Mouse (Mus musculus): ENCODE results near the gene Slc44a2. TPM values are rescaled to one million over a fixed set of nuclear protein-coding genes. Genes with fewer than 3 reads are reported as not detected.
A peak's percentile ranks its signal among the peaks of the same experiment; 100 is the strongest.

Slc44a2 gene
- polyA plus RNA-seq, 1 experiment from 2014 or later, result 74.1 TPM

DNA sequence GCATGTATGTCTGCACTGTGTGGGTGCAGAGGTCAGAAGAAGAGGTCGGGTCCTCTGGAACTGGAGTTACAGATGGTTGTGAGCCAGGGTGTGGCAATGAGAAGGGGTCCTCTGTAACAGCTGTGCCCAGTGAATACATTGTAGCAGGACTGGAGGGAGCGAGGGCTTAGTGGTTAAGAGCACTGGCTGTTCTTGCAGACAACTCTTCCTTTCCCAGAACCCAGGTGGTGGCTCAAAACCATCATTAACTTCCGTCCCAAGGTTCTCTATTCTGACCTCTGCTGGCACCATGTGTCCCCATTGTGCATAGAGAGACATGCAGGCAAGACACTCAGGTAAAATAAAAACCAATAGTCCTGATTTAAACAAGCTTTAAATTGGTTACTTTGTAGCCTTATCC lies 7.1 kb downstream of the Slc44a2 start:
- no peak overlapping the region for H3K4me3 ChIP-seq
- no peaks in the 10 kb centered on the region for H3K27me3 ChIP-seq
- no peaks in the 10 kb centered on the region for H3K9me3 ChIP-seq
- H3K4me1 ChIP-seq, result peaks cover 18% of the 10 kb centered on the region
- H3K27ac ChIP-seq (replicated peaks), result no peak overlapping the region
- no peak overlapping the region for H3K9ac ChIP-seq (replicated peaks)
- WGBS, result 74% methylated on average over 3 of the region's 3 CpGs
- peaks cover 3% of the 10 kb centered on the region; the same call in 1 of the 2 replicates for H3K36me3 ChIP-seq
- no peak overlapping the region for H3K4me2 ChIP-seq (replicated peaks)
- no peak for ATAC-seq (ENCODE audit: low FRiP score, low read depth)

- Histone ChIP-seq H3K4me1 (peaks cover 22% of the 10 kb centered on the region), H3K9me3 (no peaks in the 10 kb centered on the region), H3K27me3 (no peaks in the 10 kb centered on the region), H3K9ac (replicated peaks) (no peak overlapping the region), H3K4me3 (no peak overlapping the region), H3K27ac (replicated peaks) (no peak overlapping the region), H3K36me3 (peaks cover 3% of the 10 kb centered on the region; the same call in 1 of the 2 replicates), H3K4me2 (replicated peaks) (no peak overlapping the region)
- ATAC-seq (ENCODE audit: low FRiP score, low read depth), result no peak
- 77% methylated on average over 3 of the region's 3 CpGs for WGBS
These were observed 7.5 kb downstream of the Slc44a2 start for GRCm38 (mm10) chr9:21328041-21328440.

GRCm38 (mm10) chr9:21329041-21329440 lies 8.5 kb downstream of the Slc44a2 start:
- Histone ChIP-seq H3K27ac (replicated peaks) (no peak overlapping the region), H3K36me3 (peaks cover 3% of the 10 kb centered on the region; the same call in 1 of the 2 replicates), H3K9me3 (no peaks in the 10 kb centered on the region), H3K27me3 (no peaks in the 10 kb centered on the region), H3K4me3 (no peak overlapping the region), H3K9ac (replicated peaks) (no peak overlapping the region), H3K4me2 (replicated peaks) (no peak overlapping the region), H3K4me1 (peaks cover 18% of the 10 kb centered on the region)
- 74% methylated on average over 3 of the region's 5 CpGs for WGBS
- ATAC-seq (ENCODE audit: low FRiP score, low read depth), result no peak

- no peak overlapping the region for H3K4me2 ChIP-seq (replicated peaks)
- ATAC-seq (ENCODE audit: low FRiP score, low read depth), result no peak
- WGBS, result 92% methylated on average over 10 of the region's 10 CpGs
These were observed 9.3 kb downstream of the Slc44a2 start for GRCm38 (mm10) chr9:21329699-21330289.

DNA sequence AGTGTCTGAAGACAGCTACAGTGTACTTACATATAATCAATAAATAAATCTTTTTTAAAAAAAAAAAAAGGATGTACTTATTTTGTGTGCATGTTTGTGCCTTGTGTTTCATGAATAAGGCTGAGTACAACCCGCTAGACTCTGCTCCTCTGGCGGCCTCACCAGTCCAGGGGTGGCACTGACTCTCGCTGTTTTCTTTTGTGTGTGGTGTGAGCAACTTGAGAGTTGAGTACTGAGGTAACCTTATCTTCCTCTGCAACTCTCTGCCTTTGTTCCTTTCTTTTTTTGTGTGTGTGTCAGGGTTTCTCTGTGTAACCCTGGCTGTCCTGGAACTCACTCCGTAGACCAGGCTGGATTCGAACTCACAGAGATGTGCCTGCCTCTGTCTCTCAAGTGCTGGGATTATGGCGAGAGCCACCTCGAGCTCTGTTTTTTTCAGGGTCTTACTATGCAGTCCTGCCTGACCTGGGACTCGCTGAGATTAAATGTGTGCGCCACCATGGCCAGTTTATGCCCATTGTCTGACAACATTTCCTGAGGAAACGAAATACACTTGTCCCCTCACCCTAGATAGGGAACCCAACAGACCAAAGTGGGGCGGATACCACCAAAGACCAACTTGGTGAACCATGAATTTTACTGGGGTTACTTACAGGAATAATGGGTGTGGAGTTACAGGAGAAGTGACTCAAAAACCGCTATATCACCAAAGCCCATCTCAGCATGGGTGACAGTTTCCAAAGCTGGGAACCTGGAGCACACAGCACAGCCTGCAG lies 11.1 kb downstream of the Slc44a2 start:
- Histone ChIP-seq H3K36me3 (no peaks in the 10 kb centered on the region), H3K27ac (replicated peaks) (no peak overlapping the region; the same call in 1 of the 2 replicates), H3K9ac (replicated peaks) (no peak overlapping the region), H3K9me3 (no peaks in the 10 kb centered on the region), H3K27me3 (no peaks in the 10 kb centered on the region), H3K4me3 (no peak overlapping the region), H3K4me1 (peaks cover 18% of the 10 kb centered on the region), H3K4me2 (replicated peaks) (no peak overlapping the region)
- ATAC-seq (ENCODE audit: low FRiP score, low read depth), result no peak
- 88% methylated on average over 12 of the region's 12 CpGs for WGBS

More at GRCm38 (mm10) chr9:21329699-21330289, 9.3 kb downstream of the Slc44a2 start:
- Histone ChIP-seq H3K4me1 (peaks cover 18% of the 10 kb centered on the region), H3K27me3 (no peaks in the 10 kb centered on the region), H3K9me3 (no peaks in the 10 kb centered on the region), H3K9ac (replicated peaks) (no peak overlapping the region), H3K27ac (replicated peaks) (no peak overlapping the region), H3K4me3 (no peak overlapping the region), H3K36me3 (no peaks in the 10 kb centered on the region)

GRCm38 (mm10) chr9:21332161-21333061 lies 11.9 kb downstream of the Slc44a2 start:
- ATAC-seq (ENCODE audit: low FRiP score, low read depth), result peak; percentile 19; the same call in 1 of the 2 replicates
- H3K27ac ChIP-seq (replicated peaks), result peak overlapping the region; percentile 25; the same call in 1 of the 2 replicates

GRCm38 (mm10) chr9:21333523-21333922 lies 13.0 kb downstream of the Slc44a2 start:
- no peaks in the 10 kb centered on the region for H3K36me3 ChIP-seq
- no peak overlapping the region for H3K9ac ChIP-seq (replicated peaks)
- no peaks in the 10 kb centered on the region for H3K27me3 ChIP-seq
- H3K4me3 ChIP-seq, result no peak overlapping the region
- no peaks in the 10 kb centered on the region for H3K9me3 ChIP-seq
- no peak overlapping the region for H3K4me2 ChIP-seq (replicated peaks)
- peaks cover 26% of the 10 kb centered on the region for H3K4me1 ChIP-seq
- 92% methylated on average over 1 of the region's 1 CpGs for WGBS
- no peak overlapping the region for H3K27ac ChIP-seq (replicated peaks)
- ATAC-seq (ENCODE audit: low FRiP score, low read depth), result no peak

More at GRCm38 (mm10) chr9:21332161-21333061, 11.9 kb downstream of the Slc44a2 start:
- 39% methylated on average over 9 of the region's 9 CpGs for WGBS
- no peak overlapping the region for H3K4me3 ChIP-seq
- no peak overlapping the region for H3K4me2 ChIP-seq (replicated peaks)
- no peaks in the 10 kb centered on the region for H3K36me3 ChIP-seq
- no peak overlapping the region for H3K9ac ChIP-seq (replicated peaks)
- no peaks in the 10 kb centered on the region for H3K9me3 ChIP-seq
- H3K27me3 ChIP-seq, result no peaks in the 10 kb centered on the region
- H3K4me1 ChIP-seq, result peaks cover 18% of the 10 kb centered on the region

DNA sequence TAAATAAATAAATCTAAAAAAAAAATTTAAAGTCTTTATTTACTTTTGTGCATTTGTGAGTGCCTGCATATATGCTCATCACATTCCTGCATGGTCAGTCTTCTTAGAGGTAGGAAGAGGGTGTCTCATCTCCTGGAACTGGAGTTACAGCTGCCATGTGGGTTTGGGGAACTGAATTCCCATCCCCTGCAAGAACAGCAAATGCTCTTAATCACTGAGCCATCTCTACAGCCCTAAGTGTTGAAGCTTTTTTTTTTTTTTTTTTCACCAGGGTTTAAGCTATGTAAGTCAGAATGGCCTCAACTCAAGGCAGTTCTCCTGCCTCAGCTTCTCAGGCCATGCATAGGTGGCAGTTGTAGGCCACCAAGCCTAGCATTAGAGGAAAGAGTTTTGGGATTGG lies 14.2 kb downstream of the Slc44a2 start:
- ATAC-seq (ENCODE audit: low FRiP score, low read depth), result no peak
- Histone ChIP-seq H3K27me3 (no peaks in the 10 kb centered on the region), H3K9me3 (no peaks in the 10 kb centered on the region), H3K27ac (replicated peaks) (no peak overlapping the region), H3K4me1 (peaks cover 26% of the 10 kb centered on the region), H3K4me3 (no peak overlapping the region), H3K9ac (replicated peaks) (no peak overlapping the region), H3K36me3 (no peaks in the 10 kb centered on the region), H3K4me2 (replicated peaks) (no peak overlapping the region)

GRCm38 (mm10) chr9:21335391-21335790 lies 14.9 kb downstream of the Slc44a2 start:
- Histone ChIP-seq H3K4me2 (replicated peaks) (no peak overlapping the region), H3K27ac (replicated peaks) (no peak overlapping the region), H3K9ac (replicated peaks) (no peak overlapping the region), H3K4me3 (no peak overlapping the region), H3K36me3 (no peaks in the 10 kb centered on the region), H3K9me3 (no peaks in the 10 kb centered on the region), H3K4me1 (peaks cover 21% of the 10 kb centered on the region), H3K27me3 (no peaks in the 10 kb centered on the region)
- ATAC-seq (ENCODE audit: low FRiP score, low read depth), result no peak
- WGBS, result 86% methylated on average over 4 of the region's 4 CpGs

DNA sequence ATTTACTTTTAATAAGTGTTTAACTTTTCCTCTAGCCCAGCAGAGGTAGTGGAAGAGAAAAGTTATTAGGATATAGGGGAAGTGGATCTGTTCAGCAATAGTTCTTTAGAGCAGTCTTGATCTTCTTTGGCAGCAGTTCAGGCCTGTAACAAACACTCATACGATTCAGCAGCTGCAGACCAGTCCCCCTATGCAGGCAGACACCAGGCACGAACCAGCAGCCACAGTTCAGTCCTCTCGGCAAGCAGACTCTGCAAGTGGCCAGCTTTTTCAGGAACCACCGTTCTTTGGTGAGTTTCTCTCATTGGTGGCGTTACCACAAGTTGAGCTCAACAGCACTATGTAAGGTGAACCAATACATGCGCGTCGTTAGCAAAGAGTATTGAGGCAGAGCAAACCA lies 16.0 kb downstream of the Slc44a2 start:
- Histone ChIP-seq H3K4me2 (replicated peaks) (no peak overlapping the region), H3K4me1 (peaks cover 21% of the 10 kb centered on the region), H3K4me3 (no peak overlapping the region), H3K9me3 (no peaks in the 10 kb centered on the region), H3K27me3 (no peaks in the 10 kb centered on the region), H3K36me3 (no peaks in the 10 kb centered on the region), H3K27ac (replicated peaks) (no peak overlapping the region), H3K9ac (replicated peaks) (no peak overlapping the region)
- 90% methylated on average over 8 of the region's 8 CpGs for WGBS
- no peak for ATAC-seq (ENCODE audit: low FRiP score, low read depth)

GRCm38 (mm10) chr9:21337652-21338051 lies 17.2 kb downstream of the Slc44a2 start:
- H3K27ac ChIP-seq (replicated peaks), result no peak overlapping the region
- H3K27me3 ChIP-seq, result no peaks in the 10 kb centered on the region
- no peak overlapping the region for H3K4me3 ChIP-seq
- H3K4me1 ChIP-seq, result peaks cover 12% of the 10 kb centered on the region
- H3K9ac ChIP-seq (replicated peaks), result no peak overlapping the region
- no peak for ATAC-seq (ENCODE audit: low FRiP score, low read depth)
- no peak overlapping the region for H3K4me2 ChIP-seq (replicated peaks)
- no peaks in the 10 kb centered on the region for H3K9me3 ChIP-seq
- 16% methylated on average over 20 of the region's 20 CpGs for WGBS
- peaks cover 11% of the 10 kb centered on the region for H3K36me3 ChIP-seq

GRCm38 (mm10) chr9:21340411-21340810 lies 19.9 kb downstream of the Slc44a2 start:
- no peak for ATAC-seq (ENCODE audit: low FRiP score, low read depth)
- no peaks in the 10 kb centered on the region for H3K27me3 ChIP-seq

More at GRCm38 (mm10) chr9:21340411-21340810, 19.9 kb downstream of the Slc44a2 start:
- Histone ChIP-seq H3K4me1 (peaks cover 8% of the 10 kb centered on the region; the same call in 1 of the 2 replicates), H3K36me3 (peaks cover 33% of the 10 kb centered on the region), H3K9me3 (no peaks in the 10 kb centered on the region), H3K27ac (replicated peaks) (no peak overlapping the region), H3K4me2 (replicated peaks) (no peak overlapping the region), H3K4me3 (no peak overlapping the region), H3K9ac (replicated peaks) (no peak overlapping the region)
- 86% methylated on average over 4 of the region's 4 CpGs for WGBS

Data from midbrain, embryonic 12.5 days (tissue).